Mouse (Mus musculus) liver, embryonic 12.5 days (tissue): ENCODE measurements around the gene Lrrc55. TPM values are rescaled to one million over a fixed set of nuclear protein-coding genes. Genes with fewer than 3 reads are reported as not detected.

ENCODE experiments used
- ATAC-seq: fragments of 200-750 bp; cut with Nextera tagmentation; 2 replicates; pipeline ENCODE4 v1.8.0; 2017; ENCODE audit warnings: moderate number of reproducible peaks, mild to moderate bottlenecking, moderate library complexity
- H3K27ac ChIP-seq: fragments of 300-500 bp; sonication (generic); 2 replicates; pipeline ENCODE4 v1.5.1; 2016; ENCODE audit warnings: mild to moderate bottlenecking
- H3K27me3 ChIP-seq: fragments of 300-500 bp; sonication (generic); replicated peaks from 2 replicates; pipeline ENCODE4 v1.6.1; 2016; ENCODE audit warnings: mild to moderate bottlenecking, moderate library complexity
- H3K36me3 ChIP-seq: fragments of 300-500 bp; sonication (generic); 2 replicates; pipeline ENCODE4 v1.6.1; 2016; ENCODE audit warnings: mild to moderate bottlenecking, moderate library complexity
- H3K4me1 ChIP-seq: fragments of 300-500 bp; sonication (generic); 2 replicates; pipeline ENCODE4 v1.6.1; 2016
- H3K4me2 ChIP-seq: fragments of 300-500 bp; sonication (generic); 2 replicates; pipeline ENCODE4 v1.6.1; 2016; ENCODE audit warnings: mild to moderate bottlenecking, moderate library complexity
- H3K4me3 ChIP-seq: fragments of 300-500 bp; sonication (generic); 2 replicates; pipeline ENCODE4 v1.5.1; 2016; ENCODE audit warnings: mild to moderate bottlenecking, moderate library complexity
- H3K9ac ChIP-seq: fragments of 300-500 bp; sonication (generic); 2 replicates; pipeline ENCODE4 v1.6.1; 2016; ENCODE audit warnings: mild to moderate bottlenecking, moderate library complexity
- H3K9me3 ChIP-seq: fragments of 300-500 bp; sonication (generic); replicated peaks from 2 replicates; pipeline ENCODE4 v1.6.1; 2016; ENCODE audit warnings: mild to moderate bottlenecking, moderate library complexity
- WGBS: fragments of 180-500 bp; shearing (Covaris S2); methylation state at CpG from one replicate; pipeline ENCODE4 v1.1.7; 2016; ENCODE audit not compliant: insufficient replicate concordance; 5-methylcytosine and 5-hydroxymethylcytosine counted together
- polyA plus RNA-seq: library from polyadenylated mRNA; unstranded; fragments of >200 nt; fragmentation: Nextera tagmentation; extraction: Ambion mirVana; gene quantifications from 2 replicates; pipeline ENCODE4 v1.2.1, GENCODE M21; 2016

Gene Lrrc55
- polyA plus RNA-seq, 1 experiment from 2014 or later: 0.11 TPM

DNA sequence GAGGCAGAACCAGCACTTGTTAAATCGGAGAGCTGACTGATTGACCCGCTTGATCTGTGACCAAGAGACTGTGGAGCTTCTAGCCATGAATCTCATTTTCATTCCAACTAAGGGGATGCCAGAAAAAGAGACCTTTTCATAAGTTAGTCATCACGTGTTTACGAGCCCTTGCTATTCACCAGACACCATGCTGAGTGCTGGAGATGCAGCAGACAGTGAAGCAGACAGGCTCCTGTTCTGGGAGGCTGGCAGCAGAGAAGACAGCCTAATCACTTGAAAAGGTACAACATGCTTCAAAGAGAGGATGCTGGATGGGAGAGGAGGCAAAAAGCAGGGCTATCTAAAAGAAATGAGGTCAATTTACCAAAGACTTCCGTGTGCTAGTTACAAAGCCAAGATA, 12.3 kb upstream of the Lrrc55 start:
- H3K4me3 ChIP-seq: no peak overlapping the region
- no peak overlapping the region for H3K4me2 ChIP-seq
- no peaks in the 10 kb centered on the region for H3K9me3 ChIP-seq
- no peaks in the 10 kb centered on the region for H3K4me1 ChIP-seq
- H3K27ac ChIP-seq: no peak overlapping the region
- H3K9ac ChIP-seq: no peak overlapping the region
- 57% methylated on average over 5 of the region's 5 CpGs for WGBS
- H3K27me3 ChIP-seq: no peaks in the 10 kb centered on the region
- no peaks in the 10 kb centered on the region for H3K36me3 ChIP-seq
- ATAC-seq: no peak

DNA sequence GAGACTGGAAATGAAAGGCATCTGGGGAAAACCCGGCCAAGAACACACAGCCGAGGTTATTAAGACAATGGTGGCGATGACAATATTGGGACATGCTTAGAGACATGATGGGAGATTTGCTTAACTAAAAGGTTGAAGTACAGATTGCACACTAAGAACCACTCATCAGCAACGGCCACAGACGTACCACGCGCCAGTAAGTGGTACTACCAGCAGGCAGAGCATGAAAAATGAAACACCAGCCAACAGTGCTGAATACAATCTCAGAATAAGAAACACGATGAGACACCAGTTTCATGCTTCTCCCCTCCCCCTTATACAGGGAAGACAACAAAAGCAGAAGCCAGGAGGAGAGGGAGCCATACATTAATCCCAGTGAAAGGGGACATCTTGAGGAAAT, 8.2 kb upstream of the Lrrc55 start:
- Histone ChIP-seq H3K4me1 (no peaks in the 10 kb centered on the region), H3K36me3 (no peaks in the 10 kb centered on the region), H3K27me3 (no peaks in the 10 kb centered on the region), H3K9ac (no peak overlapping the region), H3K27ac (no peak overlapping the region), H3K4me3 (no peak overlapping the region), H3K9me3 (no peaks in the 10 kb centered on the region), H3K4me2 (no peak overlapping the region)
- ATAC-seq: no peak
- 69% methylated on average over 8 of the region's 8 CpGs for WGBS

DNA sequence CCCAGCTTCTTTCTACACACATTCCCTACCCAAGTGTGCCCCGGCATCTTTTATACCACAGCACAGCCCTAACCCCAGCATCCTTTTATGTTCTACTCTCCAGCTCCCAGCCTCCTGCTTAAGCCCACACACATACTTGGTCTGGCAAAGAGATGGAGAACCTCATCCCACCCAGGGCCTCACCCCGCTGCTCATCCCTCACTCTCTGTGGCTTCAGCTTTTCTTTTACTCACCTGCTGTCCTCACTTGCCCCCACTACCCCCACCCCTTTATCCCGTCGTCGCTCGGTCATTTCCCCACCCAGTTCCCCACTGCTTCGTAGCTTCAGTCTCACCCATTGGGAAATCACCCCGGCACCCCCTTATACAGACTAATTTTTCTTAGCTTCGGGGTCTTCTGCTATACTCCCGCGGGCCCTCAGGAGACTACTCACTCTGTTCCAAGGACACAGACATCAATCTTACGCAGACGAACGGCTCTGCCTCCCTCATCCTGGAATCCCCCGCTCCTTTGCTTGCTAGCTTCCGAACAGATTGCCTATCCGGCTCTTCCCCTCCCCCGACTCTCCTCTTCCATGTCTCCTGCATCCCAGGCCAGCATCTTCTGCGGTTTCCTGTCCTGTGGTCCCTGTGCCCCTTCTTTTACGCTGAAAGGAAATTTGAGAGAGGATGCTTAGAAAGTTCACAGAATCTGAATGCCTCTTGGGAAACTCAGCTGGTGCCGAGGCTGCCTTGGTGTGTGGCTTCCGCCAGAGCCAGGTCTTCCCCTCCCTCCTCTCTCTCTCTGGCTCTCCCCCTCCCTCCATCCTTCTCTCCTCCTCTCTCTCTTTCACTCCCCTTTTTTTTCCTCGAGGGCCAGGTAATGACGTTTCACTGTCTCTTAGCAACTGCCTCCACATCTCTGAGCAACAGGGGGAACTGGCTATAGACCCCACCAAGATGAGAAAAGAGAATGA, 1.3 kb upstream of the Lrrc55 start:
- 7% methylated on average over 24 of the region's 24 CpGs for WGBS
- Histone ChIP-seq H3K4me1 (no peaks in the 10 kb centered on the region), H3K9ac (no peak overlapping the region), H3K4me2 (no peak overlapping the region), H3K9me3 (no peaks in the 10 kb centered on the region), H3K27me3 (peaks cover 28% of the 10 kb centered on the region), H3K36me3 (no peaks in the 10 kb centered on the region), H3K27ac (no peak overlapping the region), H3K4me3 (no peak overlapping the region)
- ATAC-seq: no peak

DNA sequence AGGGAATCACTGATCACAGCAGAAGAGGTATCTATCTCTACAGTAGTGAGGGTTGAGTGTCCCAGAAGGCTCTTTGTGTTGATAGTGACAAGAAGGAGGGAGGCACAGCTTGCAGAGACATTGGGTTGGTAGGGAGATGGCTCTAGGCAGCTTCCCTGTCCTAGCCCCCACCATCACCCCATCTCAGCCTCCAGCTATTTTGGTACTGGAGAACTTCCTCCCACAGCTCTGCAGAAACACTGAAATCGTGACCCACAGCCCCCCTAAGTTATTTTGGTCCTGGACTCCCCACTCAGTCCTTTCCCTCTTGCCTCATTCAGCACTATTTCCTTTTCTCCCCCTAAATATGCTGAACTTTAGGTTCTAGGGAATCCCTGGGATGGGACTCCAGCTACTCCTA, 2.4 kb downstream of the Lrrc55 start:
- Histone ChIP-seq H3K4me2 (no peak overlapping the region), H3K27ac (no peak overlapping the region), H3K9ac (no peak overlapping the region), H3K9me3 (no peaks in the 10 kb centered on the region), H3K4me1 (no peaks in the 10 kb centered on the region), H3K4me3 (no peak overlapping the region), H3K27me3 (peaks cover 28% of the 10 kb centered on the region), H3K36me3 (no peaks in the 10 kb centered on the region)
- 19% methylated on average over 1 of the region's 1 CpGs for WGBS
- ATAC-seq: no peak

GRCm38 (mm10) chr2:85187582-85188151, 9.3 kb downstream of the Lrrc55 start:
- Histone ChIP-seq H3K9ac (no peak overlapping the region), H3K4me1 (no peaks in the 10 kb centered on the region), H3K4me3 (no peak overlapping the region), H3K36me3 (no peaks in the 10 kb centered on the region), H3K27ac (no peak overlapping the region), H3K4me2 (no peak overlapping the region), H3K27me3 (no peaks in the 10 kb centered on the region), H3K9me3 (no peaks in the 10 kb centered on the region)
- no peak for ATAC-seq
- WGBS: 76% methylated on average over 6 of the region's 6 CpGs

GRCm38 (mm10) chr2:85178139-85178800, 18.7 kb downstream of the Lrrc55 start:
- Histone ChIP-seq H3K4me1 (no peaks in the 10 kb centered on the region), H3K27me3 (no peaks in the 10 kb centered on the region; the same call in 1 of the 2 replicates), H3K4me3 (no peak overlapping the region), H3K27ac (no peak overlapping the region), H3K9ac (no peak overlapping the region), H3K9me3 (no peaks in the 10 kb centered on the region), H3K4me2 (no peak overlapping the region), H3K36me3 (no peaks in the 10 kb centered on the region)
- 41% methylated on average over 4 of the region's 4 CpGs for WGBS
- ATAC-seq: no peak

- Histone ChIP-seq H3K27ac (no peak overlapping the region), H3K27me3 (no peaks in the 10 kb centered on the region; the same call in 1 of the 2 replicates), H3K9me3 (no peaks in the 10 kb centered on the region), H3K4me2 (no peak overlapping the region), H3K9ac (no peak overlapping the region), H3K36me3 (no peaks in the 10 kb centered on the region), H3K4me3 (no peak overlapping the region), H3K4me1 (no peaks in the 10 kb centered on the region)
- no peak for ATAC-seq
- 67% methylated on average over 6 of the region's 6 CpGs for WGBS
Observed at GRCm38 (mm10) chr2:85173545-85173944, 23.5 kb downstream of the Lrrc55 start.

- H3K27ac ChIP-seq: no peak overlapping the region
- no peak overlapping the region for H3K4me2 ChIP-seq
- H3K9ac ChIP-seq: no peak overlapping the region
- no peaks in the 10 kb centered on the region for H3K9me3 ChIP-seq
- H3K4me3 ChIP-seq: no peak overlapping the region
- H3K4me1 ChIP-seq: no peaks in the 10 kb centered on the region
- no peak for ATAC-seq
- H3K36me3 ChIP-seq: no peaks in the 10 kb centered on the region
- no peaks in the 10 kb centered on the region; the same call in 1 of the 2 replicates for H3K27me3 ChIP-seq
- WGBS: 44% methylated on average over 2 of the region's 2 CpGs
Observed at GRCm38 (mm10) chr2:85172763-85173103, 24.3 kb downstream of the Lrrc55 start.

- WGBS: 36% methylated on average over 3 of the region's 3 CpGs
- H3K27ac ChIP-seq: no peak overlapping the region
Observed at GRCm38 (mm10) chr2:85172071-85172762, 24.8 kb downstream of the Lrrc55 start.

DNA sequence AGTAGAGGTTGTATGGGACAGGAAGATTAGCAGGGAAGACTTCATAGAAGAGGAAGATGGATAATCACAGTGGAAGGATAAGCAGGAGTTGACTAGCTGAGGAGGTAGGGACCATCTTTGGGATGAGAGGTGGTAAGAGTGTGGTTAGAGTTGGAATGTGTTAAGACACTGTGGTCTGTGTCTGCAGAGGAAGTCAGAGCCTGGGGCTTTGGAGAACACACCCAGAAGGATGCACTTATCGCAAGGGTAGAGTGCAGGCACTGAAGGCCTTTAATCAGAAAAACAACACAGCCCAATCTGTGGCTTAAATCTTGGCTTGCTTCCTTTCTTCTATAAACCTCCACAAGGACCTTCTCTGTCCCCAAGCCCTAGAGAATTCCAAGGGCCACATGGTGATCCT, 28.7 kb downstream of the Lrrc55 start:
- no peak overlapping the region for H3K4me2 ChIP-seq
- no peak overlapping the region for H3K9ac ChIP-seq
- no peaks in the 10 kb centered on the region for H3K4me1 ChIP-seq
- H3K4me3 ChIP-seq: no peak overlapping the region
- 15% methylated on average over 1 of the region's 1 CpGs for WGBS
- no peak overlapping the region for H3K27ac ChIP-seq
- no peaks in the 10 kb centered on the region for H3K9me3 ChIP-seq
- no peaks in the 10 kb centered on the region for H3K36me3 ChIP-seq
- H3K27me3 ChIP-seq: no peaks in the 10 kb centered on the region
- no peak for ATAC-seq

More at GRCm38 (mm10) chr2:85172071-85172762, 24.8 kb downstream of the Lrrc55 start:
- Histone ChIP-seq H3K36me3 (no peaks in the 10 kb centered on the region), H3K9ac (no peak overlapping the region), H3K4me3 (no peak overlapping the region), H3K27me3 (no peaks in the 10 kb centered on the region; the same call in 1 of the 2 replicates), H3K4me1 (no peaks in the 10 kb centered on the region), H3K9me3 (no peaks in the 10 kb centered on the region), H3K4me2 (no peak overlapping the region)
- no peak for ATAC-seq

DNA sequence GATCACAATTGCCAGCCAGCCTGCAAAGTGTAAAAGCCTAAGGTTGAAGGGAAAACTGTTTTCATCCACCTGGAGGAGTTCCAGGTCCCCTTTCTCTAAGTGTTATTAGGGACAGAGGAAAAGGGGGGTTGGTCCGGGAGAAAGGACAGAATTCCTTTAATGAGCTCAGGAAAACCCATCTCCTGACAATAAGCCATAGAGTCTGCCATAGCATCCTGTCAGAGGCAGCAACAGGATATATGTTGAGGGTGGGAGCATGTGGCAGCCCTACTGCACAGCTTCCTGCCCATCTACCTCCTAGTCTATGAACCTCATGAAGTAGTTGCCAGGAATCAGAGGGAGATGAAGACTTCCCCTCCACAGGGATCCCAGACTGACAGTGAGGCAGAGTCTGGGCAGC, 29.4 kb downstream of the Lrrc55 start:
- Histone ChIP-seq H3K9ac (no peak overlapping the region), H3K9me3 (no peaks in the 10 kb centered on the region), H3K27me3 (no peaks in the 10 kb centered on the region), H3K4me1 (no peaks in the 10 kb centered on the region), H3K36me3 (no peaks in the 10 kb centered on the region), H3K4me3 (no peak overlapping the region), H3K27ac (no peak overlapping the region), H3K4me2 (no peak overlapping the region)
- WGBS: 27% methylated on average over 1 of the region's 1 CpGs
- ATAC-seq: no peak
